Mouse (Mus musculus) layer of hippocampus, adult 11-12 months (tissue): ENCODE results near the gene Scoc.
"Not testable (repeated sequence)": the region's sequence is repeated elsewhere in the genome, so short reads cannot be mapped to it uniquely, and the experiment has no call there.

Experiments
- DNase-seq: peaks from one replicate; pipeline ENCODE4 v3.0.0; 2022; ENCODE audit warnings: low spot score

Scoc gene

DNA sequence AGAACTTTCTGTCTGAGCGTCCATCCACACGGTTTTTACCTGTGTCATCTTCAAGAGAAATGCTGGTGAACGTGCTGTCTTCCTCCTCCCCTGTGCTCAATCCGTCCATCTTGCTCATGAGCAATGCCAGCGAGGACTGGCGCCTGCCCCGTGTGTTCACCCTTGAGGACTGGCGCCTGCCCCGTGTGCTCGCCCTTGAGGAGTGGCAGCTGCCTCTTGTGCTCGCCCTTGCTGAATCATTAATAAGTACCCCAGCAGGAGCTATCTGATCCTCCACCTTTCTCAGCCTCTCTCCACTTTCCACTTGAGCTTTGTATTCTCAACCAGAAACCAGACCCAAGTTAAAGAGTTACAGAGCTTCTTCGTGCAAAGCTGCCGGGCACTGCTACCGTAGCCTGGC, at the start of gene Scoc:
TSS of gene Scoc (minus strand) at position 170 of the 400 bp plus-strand sequence.
- no peak for DNase-seq

DNA sequence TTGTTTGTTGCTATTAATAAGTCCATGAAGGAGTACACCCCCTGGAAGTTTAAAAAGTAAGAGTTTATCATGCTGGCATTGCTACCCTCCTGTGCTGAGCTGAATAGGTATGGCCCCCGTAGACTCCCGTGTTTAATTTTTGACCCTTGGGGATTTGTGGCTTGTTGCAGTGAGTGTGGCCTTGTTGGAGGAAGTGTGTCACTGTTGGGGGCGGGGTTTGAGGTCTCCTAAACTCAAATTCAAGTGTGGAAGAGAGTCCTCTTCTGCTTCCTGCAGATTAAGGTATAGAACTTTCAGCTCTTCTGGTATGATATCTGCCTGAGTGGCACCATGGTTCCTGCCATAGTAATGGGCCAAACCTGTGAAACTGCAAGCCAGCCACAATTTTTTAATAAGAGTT, 1.4 kb upstream of the Scoc start:
- DNase-seq = no peak

DNA sequence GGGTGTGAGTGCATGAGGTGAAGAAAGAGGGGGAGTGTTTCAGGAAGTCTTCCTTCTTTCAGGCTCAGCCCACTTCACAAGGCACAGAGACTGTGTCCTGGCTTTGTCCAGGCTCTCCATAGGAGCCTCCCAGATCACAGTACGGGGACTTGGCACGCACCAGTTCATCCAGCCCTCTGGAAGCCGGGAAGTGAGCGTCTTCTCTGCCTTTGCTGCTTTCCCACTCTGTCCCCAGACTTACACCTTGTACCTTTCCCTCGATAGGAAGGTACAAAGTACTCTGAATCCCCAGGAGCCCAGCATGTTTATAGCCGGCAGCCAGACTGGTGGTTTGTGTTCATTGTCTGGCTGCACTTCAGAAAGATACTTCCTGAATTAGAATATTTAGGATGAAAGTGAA, 1.1 kb downstream of the Scoc start:
- DNase-seq = no peak

DNA sequence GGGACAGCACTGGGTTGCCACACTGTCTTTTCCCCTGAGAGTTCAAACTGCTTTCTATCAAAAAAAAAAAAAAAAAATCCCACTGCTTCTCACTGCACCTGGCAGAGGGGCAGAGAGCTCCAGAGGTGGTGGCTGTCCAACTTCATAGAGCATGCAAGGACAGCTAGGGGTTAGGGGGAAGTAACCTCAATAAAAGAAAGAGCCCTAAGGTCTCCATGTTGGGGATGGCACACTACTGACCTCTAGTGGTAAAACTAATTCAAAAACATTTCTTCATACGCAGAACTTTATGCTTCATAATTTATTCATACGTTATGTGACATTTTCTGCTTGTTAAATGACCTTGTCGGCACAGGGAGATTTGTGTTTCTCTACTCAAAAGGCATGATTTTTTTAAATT, 7.1 kb downstream of the Scoc start:
- no peak for DNase-seq

DNA sequence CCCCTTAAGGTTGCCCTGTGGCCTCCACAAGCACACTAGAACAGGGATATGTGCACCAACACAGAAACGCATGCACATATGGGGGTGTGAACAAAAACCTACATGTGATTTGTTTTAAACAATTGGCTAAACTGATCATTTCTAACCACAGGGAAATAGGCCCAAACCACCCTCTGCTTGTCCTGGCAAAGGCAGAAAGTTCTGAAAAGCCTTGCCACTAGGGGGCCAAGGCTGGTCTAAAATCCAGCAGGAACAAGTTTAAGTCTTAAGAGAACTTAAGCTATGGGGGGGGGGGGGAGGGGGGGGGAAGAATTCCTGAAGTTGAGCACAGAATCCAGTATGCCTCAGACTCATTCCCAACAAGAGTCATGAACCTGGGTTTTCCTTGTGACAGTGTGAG, 8.2 kb downstream of the Scoc start:
- DNase-seq = no peak

DNA sequence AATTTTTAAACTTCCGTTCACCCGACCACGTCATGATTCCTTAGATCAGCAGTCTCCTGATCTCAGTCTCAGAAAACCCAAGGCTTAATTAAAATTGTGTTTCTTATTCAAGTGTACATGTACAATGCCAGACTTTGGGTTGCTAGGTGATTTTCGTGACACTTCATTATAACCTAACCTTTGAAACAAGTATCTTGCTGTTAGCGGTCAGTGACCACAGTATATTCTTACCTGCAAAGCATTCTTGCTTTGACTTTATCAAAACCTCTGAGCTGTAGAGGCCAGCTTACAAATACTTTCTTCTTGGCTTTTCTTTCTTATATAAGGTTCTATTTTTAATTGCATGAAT, 15.2 kb downstream of the Scoc start:
- no peak for DNase-seq

DNA sequence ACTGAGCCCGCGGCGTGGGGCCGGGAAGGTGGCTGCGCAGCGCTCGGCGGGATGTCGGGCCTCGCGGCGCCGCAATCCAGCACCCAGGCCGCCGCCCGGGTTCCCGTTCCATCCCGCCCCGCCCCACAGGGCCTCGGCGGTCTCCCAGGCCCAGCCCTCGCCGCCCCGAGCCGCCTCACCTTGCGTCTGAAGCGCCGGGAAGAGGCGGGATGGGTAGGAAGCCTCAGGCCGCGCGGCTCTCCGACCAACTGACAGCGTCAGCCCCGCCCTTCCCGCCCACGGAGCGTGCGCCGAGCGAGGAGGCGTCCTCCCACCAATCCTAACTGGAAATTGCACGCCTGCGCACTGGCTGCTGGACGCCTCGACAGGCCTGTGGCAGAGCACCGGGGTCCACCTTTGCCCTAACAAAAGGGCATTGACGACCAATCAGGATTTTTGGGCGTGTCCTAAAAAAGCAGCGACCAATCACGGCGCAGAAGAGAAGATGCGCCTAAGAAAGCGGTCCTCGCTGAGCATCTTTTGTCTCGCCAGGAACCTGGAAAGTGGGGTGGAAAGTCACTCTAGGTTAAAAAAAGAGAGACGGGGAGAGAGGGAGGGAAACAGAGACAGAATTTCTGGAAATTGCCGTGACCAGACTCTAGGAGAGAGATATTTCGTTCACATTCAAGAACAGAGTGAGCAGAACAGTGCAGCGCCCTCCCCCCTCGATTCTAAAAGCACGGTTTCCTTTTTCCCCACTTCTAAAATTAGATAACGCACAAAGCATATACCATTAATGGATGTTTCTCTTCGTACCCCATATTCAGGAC, 15.7 kb downstream of the Scoc start:
- DNase-seq = peak; percentile 96

DNA sequence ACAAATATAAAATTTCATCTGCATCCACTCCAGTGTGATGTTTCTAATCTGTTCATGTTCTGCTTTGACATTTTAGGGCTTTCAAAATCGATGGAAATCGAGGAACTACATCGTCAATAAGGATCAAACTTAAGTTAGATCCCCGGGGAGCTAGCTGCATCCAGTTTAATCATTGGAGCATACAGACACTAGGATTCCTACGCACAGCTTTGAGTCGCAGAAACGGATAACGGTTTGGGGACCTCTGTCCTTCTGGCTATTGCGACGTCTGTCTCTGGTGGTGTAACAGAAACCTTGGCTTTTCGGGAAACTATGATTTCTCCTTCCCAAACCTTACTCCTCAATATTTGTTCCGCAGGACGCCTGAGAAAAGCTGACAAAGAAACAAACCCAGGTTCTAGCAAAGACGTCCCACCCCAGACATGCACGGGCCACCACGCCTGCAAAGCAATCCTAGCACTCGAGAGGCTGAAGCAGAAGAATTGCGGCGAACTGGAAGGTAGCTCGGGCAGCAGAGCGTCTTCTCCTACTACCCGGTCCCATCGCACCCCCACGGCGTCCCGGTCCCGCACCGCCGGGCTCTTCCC, 16.4 kb downstream of the Scoc start:
- DNase-seq = no peak

DNA sequence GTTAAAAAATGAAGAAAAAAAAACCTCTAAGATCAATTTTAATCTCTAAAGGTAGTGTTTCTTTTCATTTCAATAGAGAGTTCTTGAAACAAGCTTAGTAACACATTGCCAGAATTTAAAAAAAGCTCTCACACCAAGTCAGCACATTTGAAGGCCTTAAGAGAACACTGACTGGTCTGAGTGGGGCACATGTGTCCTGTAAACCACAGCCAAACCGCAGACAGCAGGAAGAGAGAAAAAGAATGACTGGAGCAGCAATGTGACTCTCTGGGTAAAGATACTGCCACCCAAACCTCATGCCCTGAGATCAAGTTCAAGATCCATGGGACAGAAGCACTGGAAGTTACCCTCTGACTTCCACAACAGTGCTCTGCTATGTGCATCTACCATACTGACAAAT, 21.1 kb downstream of the Scoc start:
- DNase-seq = no peak

DNA sequence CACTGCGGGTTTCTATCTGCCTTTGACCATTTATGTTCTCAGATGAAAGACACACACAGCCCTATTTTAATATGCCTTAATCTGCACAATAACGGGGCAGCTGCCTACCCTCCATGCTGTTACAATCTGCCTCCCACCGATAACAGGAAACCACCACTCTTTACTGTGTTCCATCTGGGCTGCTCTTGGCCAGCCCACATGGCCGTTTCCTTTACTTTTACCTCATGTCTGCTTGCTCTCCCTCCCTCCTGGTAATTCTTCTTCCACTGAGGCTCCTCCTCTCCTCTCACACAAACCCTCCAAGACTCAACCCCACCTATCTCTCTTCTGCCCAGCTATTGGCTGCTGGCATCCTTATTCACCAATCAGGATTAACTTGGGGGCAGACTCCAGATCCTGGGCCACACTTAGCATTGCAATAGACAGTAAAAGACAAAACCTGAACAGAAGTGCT, 29.1 kb downstream of the Scoc start:
- DNase-seq = no peak

DNA sequence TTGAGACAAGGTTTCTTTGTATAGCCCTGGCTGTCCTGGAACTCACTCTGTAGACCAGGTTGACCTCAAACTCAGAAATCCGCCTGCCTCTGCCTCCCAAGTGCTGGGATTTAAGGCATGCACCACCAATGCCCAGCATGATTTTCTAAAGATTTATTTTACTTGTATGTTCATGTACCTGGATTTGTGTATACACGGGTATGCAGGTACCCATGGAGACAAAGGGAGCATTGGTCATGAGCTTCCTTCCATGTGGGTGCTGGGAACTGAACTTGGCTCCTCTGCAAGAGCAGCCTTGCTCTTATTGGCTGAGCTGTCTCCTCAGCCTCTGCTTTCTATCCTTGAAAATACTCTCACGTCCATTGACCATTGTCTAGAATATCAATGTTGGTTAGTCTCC, 29.6 kb downstream of the Scoc start:
- not testable (repeated sequence) for DNase-seq

DNA sequence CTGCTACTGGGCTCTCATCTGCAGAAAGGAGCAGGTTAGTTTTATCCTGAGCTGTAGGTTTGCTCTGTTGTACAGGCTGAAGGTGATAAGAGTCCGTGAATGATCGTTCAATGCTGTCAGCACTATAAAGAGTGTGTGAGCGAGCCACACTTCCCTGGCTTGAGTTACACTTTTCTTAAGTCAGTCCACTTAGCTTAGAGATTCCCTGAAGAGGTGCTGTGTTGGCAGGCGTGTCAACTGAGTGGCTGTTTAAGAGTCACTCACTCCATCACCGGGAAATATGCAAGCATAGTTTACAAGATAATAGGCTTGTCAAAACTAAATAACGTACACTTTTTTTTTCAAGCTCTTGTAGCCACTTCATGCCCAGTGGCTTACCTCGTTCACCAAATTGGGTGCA, 31.2 kb downstream of the Scoc start:
- no peak for DNase-seq

DNA sequence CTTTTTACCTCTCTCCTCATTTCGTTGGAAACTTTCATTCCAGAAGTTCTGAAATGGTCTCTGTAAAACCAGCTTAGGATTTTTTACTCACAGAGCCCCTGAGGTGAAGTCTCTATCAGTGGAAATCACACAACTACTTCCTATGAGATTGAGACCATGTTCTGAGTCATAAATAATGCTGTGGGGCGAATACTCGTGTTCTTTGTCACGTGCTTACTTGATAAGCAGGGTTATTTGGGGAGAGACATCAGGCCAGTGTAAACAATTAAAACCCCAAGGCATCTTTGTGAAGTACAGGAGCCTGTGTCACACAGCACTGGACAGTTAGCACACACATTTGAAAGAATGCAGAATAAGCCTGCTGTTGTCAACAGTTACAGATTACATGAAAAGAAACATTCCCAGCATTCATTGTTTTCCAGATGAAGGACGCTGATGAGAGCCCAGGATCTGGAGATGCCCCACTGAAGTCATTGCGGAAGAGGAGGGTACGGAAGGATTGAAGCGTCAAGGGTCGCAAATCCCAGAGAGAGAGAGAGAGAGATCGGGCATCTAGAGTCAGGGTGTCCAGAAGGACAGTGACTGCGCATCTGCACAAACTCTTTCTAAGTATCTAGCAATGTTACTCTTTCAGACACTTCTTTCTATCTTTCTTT, 32.0 kb downstream of the Scoc start:
- no peak for DNase-seq

DNA sequence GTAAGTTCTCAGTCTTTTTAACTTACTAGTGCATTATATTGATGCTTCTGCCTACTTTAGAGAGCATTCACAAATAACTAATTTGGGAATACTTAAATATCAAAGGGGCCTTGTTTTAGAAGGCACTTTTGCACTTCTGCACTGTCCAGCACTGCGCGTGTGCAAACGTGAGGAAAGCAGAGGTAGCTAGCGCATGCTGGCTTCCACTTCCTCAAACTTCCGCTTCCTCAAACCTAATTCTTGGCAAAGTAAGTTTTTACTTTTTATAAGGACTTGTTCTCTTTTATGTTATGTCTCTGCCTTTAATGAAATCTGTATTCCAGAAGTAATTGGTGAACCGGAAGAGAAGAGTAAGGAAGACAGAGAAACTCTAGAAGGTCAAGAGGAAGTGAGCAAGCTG, 33.0 kb downstream of the Scoc start:
- no peak for DNase-seq

DNA sequence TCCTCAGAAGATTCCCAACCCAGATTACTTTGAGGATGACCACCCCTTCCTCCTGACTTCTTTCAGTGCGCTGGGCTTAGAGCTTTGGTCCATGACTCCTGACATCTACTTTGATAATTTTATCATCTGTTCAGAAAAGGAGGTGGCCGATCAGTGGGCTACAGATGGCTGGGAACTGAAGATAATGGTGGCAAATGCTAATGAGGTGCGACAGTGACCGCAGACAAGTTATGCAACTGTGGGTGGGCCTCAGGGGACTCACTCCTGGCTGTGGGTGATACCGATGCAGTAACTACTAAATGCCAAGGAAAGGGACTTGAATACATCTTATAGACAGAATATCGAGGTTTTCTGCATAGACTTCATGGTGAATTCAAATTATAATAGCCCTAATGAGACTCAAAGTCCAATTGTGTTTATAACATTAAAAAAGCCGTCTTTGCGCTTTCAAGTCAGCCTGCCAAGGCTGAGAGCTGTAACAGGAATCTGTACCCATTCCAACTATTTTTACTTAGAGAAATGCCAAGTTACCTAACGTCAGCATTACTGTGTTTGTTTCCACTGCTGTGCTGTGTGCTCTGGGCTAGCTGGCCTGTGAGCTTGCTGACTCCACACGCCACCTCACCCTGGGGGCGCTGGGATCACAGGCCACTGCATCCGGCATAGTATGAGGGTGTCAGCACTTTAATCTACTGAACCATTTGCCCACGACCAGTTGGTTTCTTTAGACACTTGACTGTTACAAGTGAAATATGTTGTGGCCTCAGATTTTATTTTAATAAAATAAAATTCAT, 35.0 kb downstream of the Scoc start:
- no peak for DNase-seq

DNA sequence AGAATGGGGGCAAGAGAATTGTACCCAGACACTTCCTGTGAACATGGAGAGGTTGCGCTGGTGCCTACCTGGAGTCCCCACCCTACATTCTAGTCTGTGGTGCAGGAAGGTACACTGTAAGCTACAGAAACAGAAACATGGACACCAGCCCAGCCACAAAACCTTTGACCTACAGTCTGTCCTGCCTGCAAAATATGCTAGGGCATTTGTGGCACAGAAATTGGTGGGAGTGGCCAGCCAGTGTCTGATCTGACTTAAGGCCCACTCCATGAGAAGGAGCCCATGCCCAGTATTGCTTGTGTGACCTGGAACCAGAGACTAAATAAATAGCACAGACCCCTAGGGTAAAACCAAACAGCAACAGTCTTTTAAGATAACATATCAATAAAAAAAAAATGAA, 36.8 kb downstream of the Scoc start:
- DNase-seq = no peak

DNA sequence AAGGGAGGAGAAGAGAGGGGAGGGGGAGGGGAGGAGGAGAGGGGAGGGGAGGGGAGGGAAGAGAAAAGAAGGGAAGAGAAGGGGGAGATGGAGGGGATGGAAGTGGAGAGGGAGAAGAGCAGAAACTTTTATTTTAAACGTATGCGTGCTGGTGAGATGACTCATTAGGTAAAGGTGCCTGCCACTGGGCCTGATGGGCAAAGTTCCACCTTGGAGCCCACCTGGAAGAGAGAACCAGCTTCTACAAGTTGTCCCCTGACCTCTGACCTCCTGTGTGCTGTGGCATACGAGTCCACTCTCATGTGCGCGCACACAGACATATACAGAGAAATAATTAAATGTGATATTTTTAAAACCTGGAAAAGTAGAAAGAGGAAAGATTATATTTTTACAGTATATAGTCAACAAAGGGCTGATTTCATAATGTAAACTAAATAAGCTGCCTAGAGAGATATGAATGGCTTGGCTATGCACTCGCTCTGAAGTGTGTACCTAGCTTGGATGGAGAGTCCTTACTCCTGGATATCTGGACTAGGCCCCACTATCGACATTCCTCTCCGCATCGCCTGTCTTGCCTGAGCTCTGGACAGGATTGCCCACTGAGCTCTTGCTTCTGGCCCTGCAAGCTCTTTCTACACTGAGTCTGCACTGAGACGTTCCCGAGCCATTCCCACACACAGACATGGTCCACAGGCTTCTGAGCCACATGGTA, 39.2 kb downstream of the Scoc start:
- DNase-seq = no peak

DNA sequence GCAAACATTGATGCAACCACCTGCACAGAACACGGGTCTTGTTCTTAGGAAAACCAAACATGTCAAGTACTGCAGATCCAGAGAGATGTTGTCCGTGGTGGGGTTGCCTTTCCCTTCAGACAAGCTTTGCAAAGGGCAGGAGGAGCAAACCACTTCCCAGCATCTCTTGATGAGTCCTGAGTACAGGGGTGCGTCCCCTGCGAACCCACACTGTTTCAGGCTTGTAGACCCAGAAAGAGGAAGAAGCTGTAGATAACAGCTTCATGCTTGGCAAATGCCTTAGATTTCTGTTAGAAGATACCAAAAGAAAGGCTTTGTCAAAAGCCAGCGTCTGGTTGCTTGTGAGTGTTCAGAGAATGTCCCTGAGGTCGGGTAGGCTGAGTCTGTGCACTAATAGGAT, 40.2 kb downstream of the Scoc start:
- no peak for DNase-seq

DNA sequence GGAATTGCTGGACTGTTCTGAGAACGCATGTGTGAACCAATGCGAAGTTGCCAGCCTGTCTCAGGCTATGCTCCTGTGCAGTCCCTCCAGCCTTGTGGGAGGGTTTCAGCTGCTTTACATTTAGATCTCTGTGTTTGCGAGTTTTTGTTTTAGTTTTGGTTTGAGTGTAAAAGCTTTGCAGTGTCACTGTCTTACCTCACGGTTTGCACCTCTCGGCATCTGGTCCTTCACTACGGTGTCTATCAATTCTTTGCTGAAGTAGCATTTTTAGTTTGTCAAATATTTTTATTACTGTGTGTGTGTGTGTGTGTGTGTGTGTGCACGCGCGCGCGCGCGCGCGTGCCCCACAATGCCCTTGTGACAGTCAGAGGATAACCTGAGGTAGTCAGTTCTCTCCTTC, 41.3 kb downstream of the Scoc start:
- DNase-seq = no peak

DNA sequence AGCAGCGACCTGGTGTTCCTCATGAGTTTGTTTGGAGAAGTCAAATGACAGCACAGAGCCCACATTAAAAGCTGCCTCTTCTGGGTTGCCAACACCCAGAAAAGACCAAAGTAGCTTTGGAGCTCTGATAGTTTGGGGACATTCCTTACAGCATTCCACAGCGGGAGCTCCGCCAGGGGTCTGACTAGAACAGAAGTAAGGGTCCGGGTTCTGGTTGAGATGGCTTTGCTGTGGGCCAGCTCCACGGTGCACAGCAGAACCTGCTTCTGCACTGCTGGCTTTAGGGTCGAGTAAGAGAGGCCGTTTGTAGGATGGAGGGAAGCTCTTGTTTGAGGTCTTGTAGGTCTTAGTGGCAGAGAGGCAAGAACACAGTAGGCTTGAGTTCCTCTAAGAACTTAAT, 49.7 kb downstream of the Scoc start:
- DNase-seq = no peak

DNA sequence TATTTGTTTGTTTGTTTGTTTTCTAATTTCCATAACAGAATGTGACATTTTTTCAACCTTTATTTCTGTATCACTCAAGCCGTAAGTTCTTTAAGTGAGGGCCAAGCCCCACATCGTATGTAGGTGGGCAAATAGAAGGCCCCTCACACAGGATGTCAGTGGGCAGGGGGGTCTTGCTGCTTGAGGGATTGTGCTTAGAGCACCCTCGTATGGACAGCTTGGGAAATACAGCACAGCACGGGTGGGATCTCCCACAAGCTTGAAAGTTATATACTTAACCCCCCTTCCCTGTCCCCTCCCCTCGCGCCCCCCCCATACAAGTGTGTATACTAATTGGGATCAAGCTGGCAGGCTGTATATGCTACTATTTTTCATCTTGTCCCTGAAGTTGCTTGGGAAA, 51.4 kb downstream of the Scoc start:
- no peak for DNase-seq

DNA sequence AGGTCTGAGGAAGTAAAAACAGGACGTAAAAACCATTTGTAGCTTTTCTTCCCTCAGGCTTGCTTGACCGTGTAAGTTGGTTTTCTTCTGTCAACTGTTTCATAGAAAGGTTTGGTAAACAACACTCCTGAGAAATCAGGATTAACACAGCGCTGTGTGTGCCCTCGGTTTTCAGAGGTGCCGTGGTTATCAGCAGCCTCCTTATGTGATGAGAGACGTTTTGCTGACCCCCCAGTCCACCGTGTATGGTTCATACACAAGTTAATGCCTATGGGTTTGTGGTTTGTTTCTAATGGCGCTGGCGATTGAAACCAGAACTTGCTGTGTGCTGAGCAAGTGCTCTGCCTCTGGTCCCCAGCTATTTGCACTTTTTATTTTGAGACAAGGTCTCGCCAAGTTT, 52.6 kb downstream of the Scoc start:
- no peak for DNase-seq
